Mouse (Mus musculus): ENCODE measurements around the gene Ppp3ca.
"Not testable (repeated sequence)": the region's sequence is repeated elsewhere in the genome, so short reads cannot be mapped to it uniquely, and the experiment has no call there.

The Ppp3ca gene

GRCm38 (mm10) chr3:136688101-136688586, 18.2 kb downstream of the Ppp3ca start:
- no peak for DNase-seq

- no peak for DNase-seq
These were observed 20.0 kb downstream of the Ppp3ca start for GRCm38 (mm10) chr3:136689793-136690543.

GRCm38 (mm10) chr3:136691984-136692383, 22.1 kb downstream of the Ppp3ca start:
- no peak for DNase-seq

GRCm38 (mm10) chr3:136693547-136693946, 23.6 kb downstream of the Ppp3ca start:
- DNase-seq: no peak

GRCm38 (mm10) chr3:136697626-136698191, 27.8 kb downstream of the Ppp3ca start:
- no peak for DNase-seq

- not testable (repeated sequence) for DNase-seq
These were observed 29.8 kb downstream of the Ppp3ca start for GRCm38 (mm10) chr3:136699711-136700110.

- no peak for DNase-seq
These were observed 30.6 kb downstream of the Ppp3ca start for GRCm38 (mm10) chr3:136700447-136701009.

GRCm38 (mm10) chr3:136702861-136703260, 32.9 kb downstream of the Ppp3ca start:
- no peak for DNase-seq

GRCm38 (mm10) chr3:136704515-136705247, 34.8 kb downstream of the Ppp3ca start:
- peak; percentile 44 for DNase-seq

- no peak for DNase-seq
These were observed 36.1 kb downstream of the Ppp3ca start for GRCm38 (mm10) chr3:136706048-136706447.

GRCm38 (mm10) chr3:136706771-136707170, 36.8 kb downstream of the Ppp3ca start:
- no peak for DNase-seq

- no peak for DNase-seq
These were observed 37.5 kb downstream of the Ppp3ca start for GRCm38 (mm10) chr3:136707222-136708019.

GRCm38 (mm10) chr3:136708230-136708629, 38.3 kb downstream of the Ppp3ca start:
- DNase-seq: no peak

GRCm38 (mm10) chr3:136710310-136710906, 40.5 kb downstream of the Ppp3ca start:
- no peak for DNase-seq

- no peak for DNase-seq
These were observed 44.5 kb downstream of the Ppp3ca start for GRCm38 (mm10) chr3:136714307-136715039.

- DNase-seq: no peak
These were observed 46.3 kb downstream of the Ppp3ca start for GRCm38 (mm10) chr3:136716247-136716646.

GRCm38 (mm10) chr3:136718412-136718811, 48.5 kb downstream of the Ppp3ca start:
- no peak for DNase-seq

- no peak for DNase-seq
These were observed 51.3 kb downstream of the Ppp3ca start for GRCm38 (mm10) chr3:136721241-136721640.

- peak; percentile 65 for DNase-seq
These were observed 52.0 kb downstream of the Ppp3ca start for GRCm38 (mm10) chr3:136721804-136722427.

- DNase-seq: no peak
These were observed 52.6 kb downstream of the Ppp3ca start for GRCm38 (mm10) chr3:136722493-136722892.

Data from embryo, embryonic 11 days (tissue).